Mouse (Mus musculus) cortical plate, adult 2 months (tissue): Measurements from ENCODE around the gene Alkal2.

ENCODE experiments used
- CTCF ChIP-seq: fragments of 200-500 bp; IDR thresholded peaks from 2 replicates; pipeline ENCODE4 v1.5.1; 2011; ENCODE audit warnings: mild to moderate bottlenecking, control low read depth, low read length; ENCODE audit not compliant: insufficient read depth; ENCODE audit errors: extremely low read depth
- POLR2A ChIP-seq: fragments of 200-500 bp; IDR thresholded peaks from 2 replicates; pipeline ENCODE4 v1.6.1; 2011; ENCODE audit warnings: mild to moderate bottlenecking, low read length, control low read depth; ENCODE audit not compliant: insufficient read depth; ENCODE audit errors: extremely low read depth

DNA sequence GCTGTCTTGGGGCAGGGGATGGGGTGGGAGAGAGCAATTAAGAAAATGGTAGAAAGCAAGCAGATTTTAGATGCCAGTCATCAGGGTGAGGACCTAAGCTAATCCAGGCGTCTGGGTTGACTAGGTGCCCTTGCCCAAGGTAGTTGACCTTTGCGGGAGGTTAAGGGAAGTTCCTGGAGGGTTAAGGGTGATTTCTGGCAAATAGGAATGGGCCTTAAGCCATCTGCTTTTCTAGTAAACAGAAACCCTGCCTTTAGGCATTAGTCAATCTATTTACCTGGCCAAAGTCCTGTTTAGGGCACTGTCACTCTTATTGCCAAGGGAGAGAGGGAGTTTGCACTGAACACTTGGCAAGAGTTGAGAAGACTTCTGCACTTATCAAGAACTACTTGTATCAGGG is 52.8 kb downstream of the Alkal2 start:
- TF ChIP-seq CTCF (no peak), POLR2A (no peak)
